Mouse (Mus musculus) liver, embryonic 14.5 days (tissue): Measurements from ENCODE around the gene Gnai3. TPM values are rescaled to one million over a fixed set of nuclear protein-coding genes. Genes with fewer than 3 reads are reported as not detected.
A peak's percentile ranks its signal among the peaks of the same experiment; 100 is the strongest.

ENCODE experiments used
- ATAC-seq: fragments of 200-750 bp; cut with Nextera tagmentation; 2 replicates; pipeline ENCODE4 v1.8.0; 2017; ENCODE audit warnings: moderate number of reproducible peaks, mild to moderate bottlenecking, moderate library complexity; ENCODE audit not compliant: insufficient read depth
- DNase-seq, 3 experiments: peaks; one replicate each; pipeline ENCODE4 v3.0.0-alpha.2; 2012 to 2013; ENCODE audit warnings: low read depth in 3 of 3, low spot score in 3 of 3
- H3K27ac ChIP-seq: fragments of 300-500 bp; sonication (generic); 2 replicates; pipeline ENCODE4 v1.5.1; 2014; ENCODE audit warnings: moderate library complexity, mild to moderate bottlenecking, control low read depth, inconsistent platforms
- H3K27me3 ChIP-seq: fragments of 300-500 bp; sonication (generic); 2 replicates; pipeline ENCODE4 v1.6.1; 2014; ENCODE audit warnings: mild to moderate bottlenecking, low read length, moderate library complexity; ENCODE audit not compliant: control insufficient read depth, insufficient read depth
- H3K36me3 ChIP-seq: fragments of 300-500 bp; sonication (generic); replicated peaks from 2 replicates; pipeline ENCODE4 v1.6.1; 2014; ENCODE audit warnings: low read depth; ENCODE audit not compliant: control insufficient read depth, insufficient read depth
- H3K4me1 ChIP-seq, 2 experiments: fragments of 200-500 bp in 1 of 2; fragments of 300-500 bp in 1 of 2; sonication (generic) in 1 of 2; replicated peaks; 2 replicates each; pipeline ENCODE4 v1.6.1; 2012 to 2014; ENCODE audit warnings: antibody characterized with exemption in 1 of 2, inconsistent platforms in 1 of 2, low read length in 1 of 2; ENCODE audit not compliant: control insufficient read depth in 2 of 2, insufficient read depth in 2 of 2
- H3K4me2 ChIP-seq: fragments of 300-500 bp; sonication (generic); 2 replicates; pipeline ENCODE4 v1.6.1; 2014; ENCODE audit warnings: low read depth, mild to moderate bottlenecking, control low read depth, moderate library complexity
- H3K4me3 ChIP-seq, 2 experiments: fragments of 200-500 bp in 1 of 2; fragments of 300-500 bp in 1 of 2; sonication (generic) in 1 of 2; 2 replicates each; pipeline ENCODE4 v1.5.1; 2012 to 2014; ENCODE audit warnings: low read depth in 2 of 2, low read length in 2 of 2, mild to moderate bottlenecking in 2 of 2, control low read depth in 1 of 2, inconsistent platforms in 1 of 2, moderate library complexity in 1 of 2; ENCODE audit not compliant: insufficient read depth in 1 of 2
- H3K9ac ChIP-seq: fragments of 300-500 bp; sonication (generic); replicated peaks from 2 replicates; pipeline ENCODE4 v1.6.1; 2014; ENCODE audit warnings: mild to moderate bottlenecking, control low read depth, moderate library complexity
- H3K9me3 ChIP-seq: fragments of 300-500 bp; sonication (generic); 2 replicates; pipeline ENCODE4 v1.6.1; 2016; ENCODE audit warnings: low read length, mixed read lengths; ENCODE audit not compliant: control insufficient read depth
- CTCF ChIP-seq: IDR thresholded peaks from 2 replicates; pipeline ENCODE4 v1.5.1; 2016; ENCODE audit warnings: antibody characterized with exemption, low read depth, control low read depth
- EP300 ChIP-seq: IDR thresholded peaks from 2 replicates; pipeline ENCODE4 v1.6.1; 2016; ENCODE audit warnings: antibody characterized with exemption, low read depth
- whole genome bisulfite sequencing: fragments of 180-500 bp; shearing (Covaris S2); extraction: QIAGEN DNeasy Blood & Tissue Kit; methylation state at CpG from one replicate; pipeline ENCODE4 v1.1.7; 2014; ENCODE audit not compliant: insufficient replicate concordance; 5-methylcytosine and 5-hydroxymethylcytosine counted together
- polyA plus RNA-seq, 2 experiments: library from polyadenylated mRNA; depleted of rRNA in 1 of 2; stranded (reverse) in 1 of 2; unstranded in 1 of 2; fragments of >200 nt; fragmentation: Nextera tagmentation in 1 of 2; extraction: Ambion mirVana in 1 of 2; gene quantifications; 2 replicates each; pipeline versions ENCODE4 v1.2.1 to v1.2.3; 2012 to 2014

The Gnai3 gene
- polyA plus RNA-seq, 2 experiments, result 28.7 to 58.0 TPM

- Histone ChIP-seq H3K36me3 (peaks cover 6% of the 10 kb centered on the region), H3K9ac (peak overlapping the region; percentile 90), H3K4me2 (peak overlapping the region; percentile 99), H3K9me3 (no peaks in the 10 kb centered on the region), H3K4me1 (peaks cover 34 to 40% of the 10 kb centered on the region in 2 experiments), H3K27me3 (no peaks in the 10 kb centered on the region), H3K4me3 (peak overlapping the region; percentile 92 to 93), H3K27ac (peak overlapping the region; percentile 83)
- DNase-seq, result no peak
- no peak for TF ChIP-seq CTCF
- TF ChIP-seq EP300, result no peak
- ATAC-seq, result peak; percentile 52
- WGBS, result under 1% methylated on average over 31 of the region's 31 CpGs
Observed at GRCm38 (mm10) chr3:108085721-108086469, 60.1 kb downstream of the Gnai3 start.

GRCm38 (mm10) chr3:108085281-108085720, 60.6 kb downstream of the Gnai3 start:
- Histone ChIP-seq H3K4me1 (peaks cover 34 to 40% of the 10 kb centered on the region in 2 experiments), H3K36me3 (peaks cover 12% of the 10 kb centered on the region), H3K9me3 (no peaks in the 10 kb centered on the region), H3K27ac (peak overlapping the region; percentile 83), H3K9ac (peak overlapping the region; percentile 90), H3K4me3 (peak overlapping the region; percentile 92 to 93), H3K27me3 (no peaks in the 10 kb centered on the region), H3K4me2 (peak overlapping the region; percentile 99)
- under 1% methylated on average over 14 of the region's 14 CpGs for WGBS
- DNase-seq, result peak; percentile 76 to 82 (median 78)
- TF ChIP-seq CTCF (peak; percentile 64), EP300 (no peak)
- peak; percentile 82 for ATAC-seq

- WGBS, result 10% methylated on average over 13 of the region's 13 CpGs
- Histone ChIP-seq H3K9me3 (no peaks in the 10 kb centered on the region), H3K4me2 (peak overlapping the region; percentile 99), H3K27me3 (no peaks in the 10 kb centered on the region), H3K4me3 (peak overlapping the region; percentile 92 to 93), H3K4me1 (peaks cover 34 to 36% of the 10 kb centered on the region in 2 experiments), H3K27ac (peak overlapping the region; percentile 53), H3K9ac (peak overlapping the region; percentile 90), H3K36me3 (peaks cover 17% of the 10 kb centered on the region)
- DNase-seq, result no peak
- TF ChIP-seq EP300, result no peak
- no peak for TF ChIP-seq CTCF
- peak; percentile 16 for ATAC-seq
Observed at GRCm38 (mm10) chr3:108084767-108085270, 61.1 kb downstream of the Gnai3 start.

- DNase-seq (no peak), ATAC-seq (no peak)
- TF ChIP-seq EP300 (no peak), CTCF (no peak)
- H3K4me1 ChIP-seq, result peaks cover 34 to 35% of the 10 kb centered on the region in 2 experiments
- WGBS, result 38% methylated on average over 4 of the region's 4 CpGs
- H3K27me3 ChIP-seq, result no peaks in the 10 kb centered on the region
- H3K9ac ChIP-seq, result peak overlapping the region; percentile 51
- H3K4me3 ChIP-seq, result peak overlapping the region; percentile 92 to 93
- peak overlapping the region; percentile 53 for H3K27ac ChIP-seq
- H3K36me3 ChIP-seq, result peaks cover 25% of the 10 kb centered on the region
- no peaks in the 10 kb centered on the region for H3K9me3 ChIP-seq
- peak overlapping the region; percentile 99 for H3K4me2 ChIP-seq
Observed at GRCm38 (mm10) chr3:108083904-108084407, 62.0 kb downstream of the Gnai3 start.

GRCm38 (mm10) chr3:108083161-108083560, 62.8 kb downstream of the Gnai3 start:
- DNase-seq (no peak), ATAC-seq (no peak)
- Histone ChIP-seq H3K9ac (peak overlapping the region; percentile 51), H3K4me2 (peak overlapping the region; percentile 99), H3K4me3 (peak overlapping the region in 1 of 2 experiments; percentile 92; a peak in 1 of 4 replicates), H3K9me3 (no peaks in the 10 kb centered on the region), H3K4me1 (peaks cover 34 to 35% of the 10 kb centered on the region in 2 experiments), H3K27me3 (no peaks in the 10 kb centered on the region), H3K27ac (peak overlapping the region; percentile 30), H3K36me3 (peaks cover 31% of the 10 kb centered on the region)
- TF ChIP-seq CTCF (no peak), EP300 (no peak)
- 9% methylated on average over 2 of the region's 2 CpGs for WGBS
